Mouse (Mus musculus): ENCODE measurements around the gene Cpsf7.

Cpsf7 gene

GRCm38 (mm10) chr19:10525106-10525901 is at the start of gene Cpsf7:
TSS of gene Cpsf7 (plus strand) at chr19:10525266.
- POLR2A ChIA-PET, result interaction anchor here (0.6 to 6.4 kb wide), 82 partner anchors 9 to 1597 kb away, joined by 3 to 81 read pairs (median 4); partner anchors contain the start of genes Ddb1 (in 4 of the 4), Cyb561a3 (in 3 of the 4), Lrrc10b (in 3 of the 4) and Tkfc (in 3 of the 4)
- CTCF ChIA-PET, result interaction anchor here (0.6 to 1.8 kb wide), 30 partner anchors 9 to 532 kb away, joined by 3 to 7 read pairs (median 4); partner anchors contain the start of genes Cyb561a3 (in 1 of the 4), Ddb1 (in 1 of the 4), Tkfc (in 1 of the 4) and Tmem138 (in 1 of the 4)

- POLR2A ChIA-PET, result interaction anchor here in 2 of 4 experiments (0.7 to 0.8 kb wide), 2 partner anchors 32 to 108 kb away, joined by 3 read pairs; no protein-coding TSS in a partner anchor
- CTCF ChIA-PET, result interaction anchor here in 2 of 4 experiments (0.6 to 1.5 kb wide), 4 partner anchors 23 to 147 kb away, joined by 3 to 6 read pairs (median 4); no protein-coding TSS in a partner anchor
These were observed 45.5 kb upstream of the Cpsf7 start for GRCm38 (mm10) chr19:10479541-10479940.

- ChIA-PET POLR2A (interaction anchor here in 2 of 4 experiments (0.6 to 1.9 kb wide), 8 partner anchors 9 to 398 kb away, joined by 3 to 8 read pairs (median 3); no protein-coding TSS in a partner anchor), CTCF (interaction anchor here (0.6 to 3.4 kb wide), 16 partner anchors 8 to 597 kb away, joined by 3 to 14 read pairs (median 4); partner anchors contain the start of gene Lrrc10b (in 1 of the 4))
These were observed 42.4 kb upstream of the Cpsf7 start, which contains the start of gene Ppp1r32 for GRCm38 (mm10) chr19:10482703-10483102. TSS of gene Ppp1r32 (minus strand) at chr19:10482928.

GRCm38 (mm10) chr19:10486264-10486738 is 38.8 kb upstream of the Cpsf7 start:
- ChIA-PET POLR2A (interaction anchor here in 2 of 4 experiments (0.8 to 1.6 kb wide), 2 partner anchors 29 to 190 kb away, joined by 3 to 4 read pairs; partner anchors contain the start of gene Lrrc10b (in 1 of the 2)), CTCF (interaction anchor here (0.6 to 4.4 kb wide), 38 partner anchors 10 to 451 kb away, joined by 3 to 57 read pairs (median 4); partner anchors contain the start of gene Lrrc10b (in 1 of the 4))

- POLR2A ChIA-PET, result interaction anchor here in 1 of 4 experiments (0.6 kb wide), 1 partner anchor 32 kb away, joined by 4 read pairs; no protein-coding TSS in a partner anchor
- CTCF ChIA-PET, result no interaction called here
These were observed 29.4 kb upstream of the Cpsf7 start for GRCm38 (mm10) chr19:10495670-10496069.

GRCm38 (mm10) chr19:10496976-10497375 is 28.1 kb upstream of the Cpsf7 start:
- ChIA-PET CTCF (interaction anchor here in 2 of 4 experiments (1.2 to 2.8 kb wide), 3 partner anchors 10 to 254 kb away, joined by 4 to 12 read pairs (median 11); no protein-coding TSS in a partner anchor), POLR2A (interaction anchor here in 3 of 4 experiments (0.6 to 1.5 kb wide), 4 partner anchors 10 to 149 kb away, joined by 3 to 5 read pairs (median 4); partner anchors contain the start of gene Lrrc10b (in 1 of the 3))

- ChIA-PET POLR2A (interaction anchor here (0.5 to 1.8 kb wide), 9 partner anchors 10 to 200 kb away, joined by 3 to 6 read pairs (median 4); partner anchors contain the start of genes Cpsf7 (in 2 of the 4), Lrrc10b (in 1 of the 4) and Sdhaf2 (in 1 of the 4)), CTCF (interaction anchor here in 2 of 4 experiments (0.5 to 2.8 kb wide), 10 partner anchors 11 to 485 kb away, joined by 3 to 12 read pairs (median 4); partner anchors contain the start of gene Lrrc10b (in 1 of the 2))
These were observed 27.4 kb upstream of the Cpsf7 start for GRCm38 (mm10) chr19:10497512-10498160.

GRCm38 (mm10) chr19:10500581-10500980 is 24.5 kb upstream of the Cpsf7 start:
- POLR2A ChIA-PET, result interaction anchor here in 2 of 4 experiments (1.0 to 3.7 kb wide), 7 partner anchors 8 to 72 kb away, joined by 3 to 14 read pairs (median 4); partner anchors contain the start of genes Cpsf7 (in 2 of the 2) and Sdhaf2 (in 2 of the 2)
- CTCF ChIA-PET, result interaction anchor here in 3 of 4 experiments (0.6 to 3.9 kb wide), 14 partner anchors 9 to 454 kb away, joined by 3 to 29 read pairs (median 10); no protein-coding TSS in a partner anchor

GRCm38 (mm10) chr19:10502571-10502970 is 22.5 kb upstream of the Cpsf7 start:
- POLR2A ChIA-PET, result interaction anchor here (0.8 to 1.7 kb wide), 10 partner anchors 9 to 105 kb away, joined by 3 to 8 read pairs (median 4); partner anchors contain the start of genes Cpsf7 (in 3 of the 4) and Sdhaf2 (in 2 of the 4)
- CTCF ChIA-PET, result interaction anchor here (0.5 to 3.9 kb wide), 86 partner anchors 8 to 480 kb away, joined by 3 to 29 read pairs (median 4); partner anchors contain the start of genes Lrrc10b (in 3 of the 4), Cpsf7 (in 2 of the 4), Ppp1r32 (in 2 of the 4) and Sdhaf2 (in 2 of the 4)

- POLR2A ChIA-PET, result interaction anchor here in 1 of 4 experiments (0.6 kb wide), 1 partner anchor 61 kb away, joined by 3 read pairs; no protein-coding TSS in a partner anchor
- CTCF ChIA-PET, result interaction anchor here in 2 of 4 experiments (0.5 to 0.7 kb wide), 3 partner anchors 8 to 88 kb away, joined by 3 to 4 read pairs (median 3); partner anchors contain the start of gene Cpsf7 (in 1 of the 2)
These were observed 14.2 kb upstream of the Cpsf7 start for GRCm38 (mm10) chr19:10510759-10511330.

- POLR2A ChIA-PET, result interaction anchor here in 3 of 4 experiments (0.6 to 2.2 kb wide), 6 partner anchors 18 to 253 kb away, joined by 3 to 10 read pairs (median 3); partner anchors contain the start of gene Lrrc10b (in 1 of the 3)
These were observed 4.7 kb upstream of the Cpsf7 start for GRCm38 (mm10) chr19:10520355-10520754.

GRCm38 (mm10) chr19:10521926-10522325 is 3.1 kb upstream of the Cpsf7 start:
- POLR2A ChIA-PET, result interaction anchor here in 1 of 4 experiments (0.7 to 2.5 kb wide), 4 partner anchors 21 to 55 kb away, joined by 3 to 10 read pairs (median 5); partner anchors contain the start of genes Cyb561a3 and Tmem138
- CTCF ChIA-PET, result interaction anchor here in 1 of 4 experiments (1.9 kb wide), 1 partner anchor 20 kb away, joined by 23 read pairs; no protein-coding TSS in a partner anchor

More at GRCm38 (mm10) chr19:10520355-10520754, 4.7 kb upstream of the Cpsf7 start:
- CTCF ChIA-PET, result interaction anchor here (0.5 to 1.9 kb wide), 35 partner anchors 8 to 459 kb away, joined by 3 to 23 read pairs (median 3); partner anchors contain the start of genes Cyb561a3 (in 1 of the 4), Lrrc10b (in 1 of the 4), Tmem132a (in 1 of the 4) and Tmem138 (in 1 of the 4)

GRCm38 (mm10) chr19:10523483-10524080 is 1.5 kb upstream of the Cpsf7 start:
- ChIA-PET CTCF (interaction anchor here in 2 of 4 experiments (0.5 to 1.1 kb wide), 2 partner anchors 68 to 456 kb away, joined by 3 to 5 read pairs; no protein-coding TSS in a partner anchor), POLR2A (interaction anchor here in 2 of 4 experiments (0.7 to 6.4 kb wide), 8 partner anchors 9 to 246 kb away, joined by 3 to 81 read pairs (median 3); partner anchors contain the start of genes Cyb561a3 (in 1 of the 2), Ddb1 (in 1 of the 2), Tkfc (in 1 of the 2) and Tmem138 (in 1 of the 2))

- ChIA-PET CTCF (interaction anchor here in 3 of 4 experiments (0.6 to 1.8 kb wide), 14 partner anchors 10 to 531 kb away, joined by 3 to 7 read pairs (median 4); partner anchors contain the start of genes Cyb561a3 (in 1 of the 3), Ddb1 (in 1 of the 3), Tkfc (in 1 of the 3) and Tmem138 (in 1 of the 3)), POLR2A (interaction anchor here (0.6 to 6.4 kb wide), 58 partner anchors 9 to 1596 kb away, joined by 3 to 81 read pairs (median 5); partner anchors contain the start of genes Cyb561a3 (in 3 of the 4), Ddb1 (in 3 of the 4), Tkfc (in 3 of the 4) and Tmem138 (in 3 of the 4))
These were observed 321 bp upstream of the Cpsf7 start for GRCm38 (mm10) chr19:10524784-10525105.

GRCm38 (mm10) chr19:10525910-10526309 is 844 bp downstream of the Cpsf7 start, which contains the start of gene Sdhaf2:
TSS of gene Sdhaf2 (minus strand) at chr19:10526142.
- CTCF ChIA-PET, result interaction anchor here (0.6 to 1.8 kb wide), 23 partner anchors 9 to 459 kb away, joined by 3 to 7 read pairs (median 4); partner anchors contain the start of genes Cyb561a3 (in 1 of the 4), Ddb1 (in 1 of the 4), Tkfc (in 1 of the 4) and Tmem138 (in 1 of the 4)
- POLR2A ChIA-PET, result interaction anchor here (0.5 to 6.4 kb wide), 68 partner anchors 8 to 1486 kb away, joined by 3 to 81 read pairs (median 5); partner anchors contain the start of genes Ddb1 (in 4 of the 4), Cyb561a3 (in 3 of the 4), Lrrc10b (in 3 of the 4) and Tkfc (in 3 of the 4)

Measured in embryonic stem cell, embryonic (primary cell).